Mouse (Mus musculus) thymus, postnatal 36 days (tissue): Measurements from ENCODE around the gene Spx.

Experiments used
- DNase-seq, 2 experiments: peaks; one replicate each; pipeline ENCODE4 v3.0.0; 2022; ENCODE audit warnings: mixed read lengths in 2 of 2

Gene Spx

GRCm38 (mm10) chr6:142451381-142451780 is 38.1 kb downstream of the Spx start:
- DNase-seq: no peak

GRCm38 (mm10) chr6:142453311-142453710 is 40.1 kb downstream of the Spx start:
- DNase-seq: peak; percentile 31 to 35

GRCm38 (mm10) chr6:142455314-142455996 is 42.2 kb downstream of the Spx start:
- DNase-seq: peak in 1 of 2 experiments; percentile 24

- DNase-seq: no peak
Observed at GRCm38 (mm10) chr6:142458010-142458409, 44.8 kb downstream of the Spx start.

GRCm38 (mm10) chr6:142459017-142459678 is 45.9 kb downstream of the Spx start:
- DNase-seq: no peak

- DNase-seq: no peak
Observed at GRCm38 (mm10) chr6:142462194-142462593, 49.0 kb downstream of the Spx start.
